Mouse (Mus musculus) A20 (cell line): Measurements from ENCODE around the gene Purb.

Experiments
- DNase-seq: peaks from one replicate; pipeline ENCODE4 v3.0.0-alpha.2; 2011; ENCODE audit warnings: low read depth, low spot score

Gene Purb

DNA sequence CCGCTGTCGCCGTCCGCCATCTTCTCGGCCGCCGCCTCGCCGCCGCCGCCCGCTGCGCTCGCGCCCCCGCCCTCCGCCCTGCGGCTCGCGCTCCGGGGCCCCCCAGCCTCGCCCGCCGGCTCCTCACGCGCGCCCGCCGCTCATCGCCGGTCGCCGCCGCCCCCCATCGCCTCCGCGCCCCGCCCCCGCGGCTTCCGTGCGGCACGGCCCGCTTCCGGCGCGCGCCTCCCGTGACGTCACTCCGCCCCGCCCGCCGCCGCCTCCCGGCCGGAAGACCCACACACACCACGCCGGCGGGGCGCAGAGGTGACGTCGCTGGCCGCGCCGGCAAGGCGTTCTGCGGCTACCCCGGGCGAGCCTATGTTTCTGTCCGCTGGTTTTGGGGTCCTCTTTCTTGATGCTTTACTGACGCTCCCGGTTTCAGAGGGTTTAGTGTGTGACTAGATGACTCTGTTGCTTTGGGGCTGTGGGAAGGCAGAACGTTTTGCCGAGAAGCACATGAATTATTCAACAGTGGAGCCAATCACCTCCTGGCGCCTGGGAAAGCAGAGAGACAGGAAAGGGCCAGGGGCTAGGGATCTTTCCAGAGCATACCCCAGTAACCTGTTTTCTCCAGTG lies at the start of gene Purb:
Purb (minus strand) TSS at position 51 of the 618 bp plus-strand sequence.
- DNase-seq: peak; percentile 90

DNA sequence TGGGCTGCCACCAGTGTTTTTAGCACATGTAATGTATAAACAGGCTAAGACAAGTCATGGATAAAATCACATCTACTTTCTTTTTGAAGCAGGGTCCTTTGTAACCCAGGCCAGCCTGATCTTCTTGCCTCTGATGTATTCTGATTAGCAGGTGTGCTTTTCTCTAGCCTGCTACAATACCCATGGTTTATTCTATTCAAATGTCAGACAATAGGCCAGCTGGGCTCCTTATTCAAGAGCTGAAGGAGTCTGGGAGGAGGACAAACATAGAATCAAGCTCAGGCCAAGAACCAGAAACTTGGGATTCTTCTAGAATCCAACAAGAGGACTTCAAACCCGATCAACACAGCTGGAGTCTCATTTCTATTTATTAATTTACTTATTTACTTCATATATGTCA lies 49.5 kb upstream of the Purb start:
- DNase-seq: no peak

GRCm38 (mm10) chr11:6524880-6525238 lies 49.1 kb upstream of the Purb start:
- DNase-seq: no peak

GRCm38 (mm10) chr11:6524165-6524879 lies 48.6 kb upstream of the Purb start:
- DNase-seq: peak; percentile 63

DNA sequence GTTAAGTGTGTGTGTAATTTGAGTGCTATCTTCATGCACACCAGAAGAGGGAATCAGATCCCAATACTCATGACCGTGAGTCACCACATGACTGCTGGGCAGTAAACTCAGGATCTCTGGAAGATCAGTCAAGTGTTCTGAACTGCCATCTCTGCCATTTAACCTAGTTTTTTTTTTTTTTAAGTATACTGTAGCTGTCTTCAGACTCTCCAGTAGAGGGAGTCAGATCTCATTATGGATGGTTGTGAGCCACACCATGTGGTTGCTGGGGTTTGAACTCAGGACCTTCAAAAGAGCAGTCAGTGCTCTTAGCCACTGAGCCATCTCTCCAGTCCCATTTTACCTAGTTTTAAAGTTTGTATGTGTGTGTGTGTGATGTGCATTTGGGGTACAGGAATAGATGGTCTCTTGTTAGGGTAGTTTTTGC lies 48.0 kb upstream of the Purb start:
- DNase-seq: peak; percentile 76

DNA sequence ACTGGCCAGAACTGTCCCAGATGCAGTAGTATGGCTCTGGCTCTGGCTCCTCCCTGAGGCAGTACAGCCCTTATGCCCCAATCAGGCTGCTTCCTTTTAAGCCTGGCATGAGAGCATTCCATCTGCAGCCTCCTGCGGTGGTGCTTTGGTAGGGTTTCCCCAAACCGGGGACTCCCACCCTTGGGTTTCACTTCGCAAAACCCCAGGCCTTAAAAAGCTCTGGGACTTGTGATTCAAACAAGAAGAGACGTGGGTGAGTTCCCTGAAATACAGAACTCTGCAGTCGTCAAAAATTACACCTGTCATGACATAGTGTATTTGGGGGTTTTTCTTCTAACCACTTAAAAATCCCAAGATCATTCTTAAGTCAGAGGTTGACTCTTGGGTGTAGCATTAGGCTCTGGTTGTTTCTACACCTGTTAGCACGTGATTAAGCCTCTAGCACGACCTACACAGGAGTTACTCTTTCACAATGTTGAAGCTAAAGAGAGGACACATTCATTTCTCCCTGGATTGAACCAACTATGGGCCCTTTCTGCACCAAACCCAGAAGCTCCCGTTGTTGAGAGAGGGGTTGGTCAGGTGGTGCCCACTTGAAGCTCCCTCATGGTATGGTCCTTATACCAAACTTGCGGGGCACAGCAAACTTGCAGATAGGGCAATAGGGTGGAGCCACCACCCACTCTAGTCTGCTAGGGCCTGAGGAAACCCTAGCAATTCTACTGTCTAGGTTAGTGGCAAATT lies 47.2 kb upstream of the Purb start:
- DNase-seq: peak; percentile 92

DNA sequence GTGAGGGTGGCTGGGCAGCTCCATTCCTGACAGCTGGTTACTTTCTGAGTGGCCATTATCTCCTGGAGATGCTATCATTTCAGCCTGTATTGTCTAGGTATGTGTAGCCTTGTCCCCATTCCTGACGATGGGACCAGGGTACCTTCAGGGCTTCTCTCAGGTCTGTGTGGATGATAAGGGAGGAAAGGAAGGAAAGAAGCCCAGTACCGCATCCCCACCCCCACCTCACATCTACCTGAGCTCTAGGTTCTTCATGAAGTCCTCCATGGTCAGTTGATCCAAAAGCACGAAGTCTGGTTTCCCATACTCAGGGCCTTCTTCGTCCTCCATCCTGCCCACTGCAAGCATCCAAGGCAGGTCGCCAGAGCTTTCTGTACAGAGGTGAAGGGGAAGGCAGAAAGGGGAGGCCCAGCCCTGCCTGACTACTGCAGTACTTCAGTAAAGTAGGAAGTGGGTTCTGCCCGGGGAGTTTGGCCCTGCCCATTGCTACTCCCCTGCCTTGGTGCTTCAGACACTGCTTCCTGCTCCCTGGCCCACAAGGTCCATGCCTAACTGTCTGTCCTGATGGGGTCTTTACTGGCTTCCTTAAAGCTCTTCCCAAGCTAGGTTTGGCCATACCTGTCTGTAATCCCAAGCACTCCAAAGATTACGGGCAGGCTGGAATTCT lies 44.9 kb upstream of the Purb start, which contains the start of gene Myo1g:
Myo1g (minus strand) TSS at position 459 of the 667 bp plus-strand sequence.
- DNase-seq: peak; percentile 87

- DNase-seq: peak; percentile 88
Measured at GRCm38 (mm10) chr11:6519491-6520033, 43.8 kb upstream of the Purb start.

- DNase-seq: no peak
Measured at GRCm38 (mm10) chr11:6514837-6515236, 39.1 kb upstream of the Purb start.

DNA sequence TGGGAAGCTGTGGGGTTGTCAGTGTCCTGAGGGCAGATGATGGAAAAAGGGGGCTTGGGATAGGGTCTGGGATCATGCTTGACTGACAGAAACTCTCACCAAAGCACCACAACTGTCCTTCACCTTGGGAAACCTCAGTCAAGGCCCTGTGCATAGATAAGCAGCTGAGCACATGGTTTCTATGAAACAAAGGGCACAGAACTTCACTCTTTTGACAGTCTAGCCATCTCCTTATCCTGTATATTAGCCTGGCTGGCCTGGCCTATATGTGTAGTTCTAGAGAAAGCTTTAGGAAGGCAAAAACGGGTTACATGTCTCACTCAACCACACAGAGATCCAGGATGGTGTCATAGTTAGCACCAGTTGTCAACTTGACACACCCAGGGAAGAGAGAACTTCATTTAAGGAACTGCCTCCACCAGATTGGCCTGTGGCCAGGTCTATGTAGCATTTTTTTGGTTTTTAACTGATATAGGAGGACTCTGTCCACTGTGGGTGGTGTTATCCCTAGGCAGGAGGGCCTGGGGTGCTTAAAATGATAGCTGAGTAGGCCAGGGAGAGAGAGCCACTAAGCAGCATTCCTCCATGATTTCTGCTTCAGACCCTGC lies 32.7 kb upstream of the Purb start:
- no peak for DNase-seq

GRCm38 (mm10) chr11:6506516-6506915 lies 30.8 kb upstream of the Purb start:
- DNase-seq: no peak

- no peak for DNase-seq
Measured at GRCm38 (mm10) chr11:6504689-6505088, 29.0 kb upstream of the Purb start.

GRCm38 (mm10) chr11:6504226-6504625 lies 28.5 kb upstream of the Purb start:
- no peak for DNase-seq

- DNase-seq: no peak
Measured at GRCm38 (mm10) chr11:6502506-6502905, 26.8 kb upstream of the Purb start.

DNA sequence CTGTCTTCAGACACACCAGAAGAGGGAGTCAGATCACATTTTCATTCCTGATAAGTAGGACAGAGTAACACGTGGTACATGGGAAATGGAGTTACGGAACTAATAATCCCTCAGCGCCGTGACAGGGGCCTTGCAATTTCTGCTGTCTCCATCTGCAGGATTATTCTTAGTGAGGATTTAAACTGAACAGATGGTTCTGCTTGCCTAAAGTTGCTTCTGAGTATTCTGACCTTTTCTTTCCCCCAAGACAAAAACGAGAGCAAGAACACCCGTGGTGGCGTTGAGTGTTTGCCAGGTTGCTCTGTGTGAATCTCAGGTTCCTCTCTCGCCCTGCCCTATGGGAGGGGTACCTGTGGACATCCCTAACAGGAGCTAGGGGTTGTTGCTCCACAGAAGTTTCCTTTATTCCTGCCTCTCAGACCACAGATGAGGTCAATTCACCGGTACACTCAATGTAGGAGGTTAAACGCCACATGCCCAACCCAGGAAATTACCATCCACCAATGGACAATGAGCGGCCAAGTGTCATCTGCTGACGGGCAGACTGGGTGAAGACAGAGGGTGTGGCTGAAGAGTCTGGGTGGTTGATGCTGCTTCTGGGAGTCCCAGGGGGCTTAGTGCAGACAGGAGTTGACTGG lies 21.7 kb upstream of the Purb start:
- no peak for DNase-seq

DNA sequence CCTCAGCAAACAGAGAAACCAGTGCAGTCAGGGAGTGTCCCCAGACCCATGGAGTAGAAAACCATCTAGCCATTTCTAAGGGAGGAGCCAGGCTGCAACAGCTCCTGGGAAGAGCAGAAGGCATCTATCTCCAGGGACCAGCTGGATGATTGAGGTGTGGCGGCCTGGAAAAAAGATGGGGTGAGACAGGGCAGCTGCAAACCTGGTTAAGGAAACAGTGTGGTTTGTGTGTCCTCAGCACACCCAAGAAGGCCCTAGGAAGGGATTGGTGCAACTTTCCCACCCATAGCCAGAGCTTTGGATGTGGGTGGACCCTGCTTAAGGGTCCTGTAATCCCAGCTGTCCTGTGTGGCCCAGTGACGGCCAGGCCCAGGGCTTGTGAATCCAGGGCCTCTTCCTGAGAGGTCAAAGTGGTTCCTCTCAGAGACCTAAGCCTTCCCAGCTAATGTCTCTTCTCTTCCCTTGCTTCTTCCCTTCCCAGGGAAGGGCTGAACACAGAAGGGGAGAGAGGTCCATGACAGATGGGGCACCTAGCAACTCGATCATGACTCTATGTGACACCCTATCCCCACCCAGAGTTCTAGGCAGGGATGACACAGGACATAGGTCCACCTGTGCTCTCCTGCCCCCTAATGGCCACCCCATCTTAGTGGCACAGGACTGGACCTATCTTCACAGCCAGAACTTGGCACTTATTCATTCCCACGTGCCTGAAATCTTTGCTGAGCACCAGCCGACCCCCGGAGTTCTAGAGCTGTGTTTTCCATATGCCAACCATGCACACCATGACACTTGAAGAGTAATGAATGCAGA lies 14.2 kb upstream of the Purb start:
- peak; percentile 81 for DNase-seq

- DNase-seq: no peak
Measured at GRCm38 (mm10) chr11:6489257-6489656, 13.5 kb upstream of the Purb start.

- no peak for DNase-seq
Measured at GRCm38 (mm10) chr11:6488041-6488684, 12.4 kb upstream of the Purb start.

- no peak for DNase-seq
Measured at GRCm38 (mm10) chr11:6487496-6487895, 11.8 kb upstream of the Purb start.
